Mouse (Mus musculus) ES-E14 (cell line): ENCODE data around the gene Ralgapa2. TPM values are rescaled to one million over a fixed set of nuclear protein-coding genes. Genes with fewer than 3 reads are reported as not detected.

Experiments
- DNase-seq: peaks from one replicate; pipeline ENCODE4 v3.0.0-alpha.2; 2013; ENCODE audit warnings: low read depth, low spot score
- H3K27ac ChIP-seq: 2 replicates; pipeline ENCODE4 v1.5.1; 2012; ENCODE audit warnings: low read depth, mild to moderate bottlenecking, low read length, moderate library complexity, mixed read lengths; ENCODE audit not compliant: poor library complexity, insufficient read depth, severe bottlenecking
- H3K36me3 ChIP-seq: 2 replicates; pipeline ENCODE4 v1.6.1; 2012; ENCODE audit warnings: mild to moderate bottlenecking, low read length, moderate library complexity, mixed read lengths; ENCODE audit not compliant: control insufficient read depth, poor library complexity, insufficient read depth, severe bottlenecking
- H3K4me1 ChIP-seq, 2 experiments: fragments of 150-350 bp in 1 of 2; sonication (generic) in 1 of 2; 2 replicates each; pipeline ENCODE4 v1.6.1; 2012; ENCODE audit warnings: low read length in 2 of 2, mild to moderate bottlenecking in 1 of 2, mixed read lengths in 1 of 2; ENCODE audit not compliant: control insufficient read depth in 2 of 2, insufficient read depth in 2 of 2, poor library complexity in 1 of 2
- H3K4me3 ChIP-seq, 2 experiments: fragments of 150-350 bp in 1 of 2; sonication (generic) in 1 of 2; 2 replicates each; pipeline ENCODE4 v1.5.1; 2012; ENCODE audit warnings: low read length in 2 of 2, low read depth in 1 of 2, mild to moderate bottlenecking in 1 of 2, mixed read lengths in 1 of 2; ENCODE audit not compliant: insufficient read depth in 1 of 2, poor library complexity in 1 of 2, severe bottlenecking in 1 of 2
- H3K9ac ChIP-seq: 2 replicates; pipeline ENCODE4 v1.6.1; 2012; ENCODE audit warnings: low read depth, mild to moderate bottlenecking, low read length, mixed read lengths; ENCODE audit not compliant: poor library complexity, insufficient read depth, severe bottlenecking
- H3K9me3 ChIP-seq: fragments of 150-350 bp; sonication (generic); 2 replicates; pipeline ENCODE4 v1.6.1; 2012; ENCODE audit warnings: low read depth, mild to moderate bottlenecking, low read length; ENCODE audit not compliant: control insufficient read depth, insufficient read depth
- CHD2 ChIP-seq: IDR thresholded peaks from 2 replicates; pipeline ENCODE4 v1.6.1; 2014; ENCODE audit warnings: mild to moderate bottlenecking, low read depth, low read length, inconsistent platforms
- HCFC1 ChIP-seq: IDR thresholded peaks from 2 replicates; pipeline ENCODE4 v1.6.1; 2012; ENCODE audit warnings: low read length, inconsistent platforms, borderline replicate concordance; ENCODE audit not compliant: insufficient read depth
- MAFK ChIP-seq: IDR thresholded peaks from 2 replicates; pipeline ENCODE4 v1.6.1; 2014; ENCODE audit warnings: mild to moderate bottlenecking, low read depth, low read length, inconsistent platforms; ENCODE audit not compliant: insufficient read depth
- ZC3H11A ChIP-seq: IDR thresholded peaks from 2 replicates; pipeline ENCODE4 v1.6.1; 2012; ENCODE audit warnings: low read depth, mild to moderate bottlenecking, inconsistent platforms, low read length, borderline replicate concordance
- ZNF384 ChIP-seq: IDR thresholded peaks from 2 replicates; pipeline ENCODE4 v1.6.1; 2012; ENCODE audit warnings: low read depth, low read length, inconsistent platforms
- in situ Hi-C, 2 experiments: fragments of 600-800 bp; cut with MboI; formaldehyde crosslinking; loops; one replicate each; pipeline ENCODE4 v1.15.1; 2025; ENCODE audit warnings: low sequenced_read_pairs in 2 of 2, inconsistent platforms in 1 of 2; ENCODE audit not compliant: unreplicated experiment in 2 of 2
- total RNA-seq: library from RNA; depleted of rRNA; stranded (reverse); fragments of 300-350 nt; gene quantifications from 2 replicates; pipeline ENCODE4 v1.2.3, GENCODE M21; 2012

Gene Ralgapa2
- total RNA-seq, 1 experiment: 23.0 TPM

- Histone ChIP-seq H3K36me3 (peaks cover 2% of the 10 kb centered on the region; the same call in 1 of the 2 replicates), H3K9me3 (no peaks in the 10 kb centered on the region), H3K4me1 (peaks cover 0 to 2% of the 10 kb centered on the region in 2 experiments; a peak in 3 of 4 replicates), H3K9ac (no peak overlapping the region), H3K27ac (no peak overlapping the region), H3K4me3 (no peak overlapping the region)
- TF ChIP-seq MAFK (no peak), ZNF384 (no peak), ZC3H11A (no peak), CHD2 (no peak), HCFC1 (no peak)
- no peak for DNase-seq
- in situ Hi-C loops: no loop called here
Observed at GRCm38 (mm10) chr2:146340090-146340489, 172.1 kb downstream of the Ralgapa2 start.

GRCm38 (mm10) chr2:146337540-146337939 lies 174.6 kb downstream of the Ralgapa2 start:
- H3K4me3 ChIP-seq: no peak overlapping the region
- H3K27ac ChIP-seq: no peak overlapping the region
- H3K4me1 ChIP-seq: peaks cover 0 to 2% of the 10 kb centered on the region in 2 experiments; a peak in 3 of 4 replicates
- DNase-seq: no peak
- no peak overlapping the region for H3K9ac ChIP-seq
- H3K9me3 ChIP-seq: no peaks in the 10 kb centered on the region
- H3K36me3 ChIP-seq: peaks cover 2% of the 10 kb centered on the region; the same call in 1 of the 2 replicates
- TF ChIP-seq ZNF384 (no peak), MAFK (no peak), HCFC1 (no peak), ZC3H11A (no peak), CHD2 (no peak)
- in situ Hi-C loops: no loop called here

- Histone ChIP-seq H3K4me1 (no peaks in the 10 kb centered on the region; a peak in 3 of 4 replicates), H3K9ac (no peak overlapping the region), H3K27ac (no peak overlapping the region), H3K36me3 (no peaks in the 10 kb centered on the region), H3K9me3 (no peaks in the 10 kb centered on the region), H3K4me3 (no peak overlapping the region)
- no peak for DNase-seq
- in situ Hi-C loops: no loop called here
- TF ChIP-seq ZNF384 (no peak), HCFC1 (no peak), CHD2 (no peak), ZC3H11A (no peak), MAFK (no peak)
Observed at GRCm38 (mm10) chr2:146331894-146332476, 180.2 kb downstream of the Ralgapa2 start.

- in situ Hi-C loops: no loop called here
- DNase-seq: no peak
- no peak overlapping the region for H3K4me3 ChIP-seq
Observed at GRCm38 (mm10) chr2:146330772-146331281, 181.3 kb downstream of the Ralgapa2 start.

More at GRCm38 (mm10) chr2:146330772-146331281, 181.3 kb downstream of the Ralgapa2 start:
- Histone ChIP-seq H3K9ac (no peak overlapping the region), H3K4me1 (no peaks in the 10 kb centered on the region; a peak in 2 of 4 replicates), H3K36me3 (no peaks in the 10 kb centered on the region), H3K27ac (no peak overlapping the region), H3K9me3 (no peaks in the 10 kb centered on the region)
- no peak for TF ChIP-seq ZC3H11A
- no peak for TF ChIP-seq HCFC1
- no peak for TF ChIP-seq MAFK
- no peak for TF ChIP-seq ZNF384
- no peak for TF ChIP-seq CHD2
